15 mouse cellular contexts compared by ENCODE assay signal in the genomic region with DNA sequence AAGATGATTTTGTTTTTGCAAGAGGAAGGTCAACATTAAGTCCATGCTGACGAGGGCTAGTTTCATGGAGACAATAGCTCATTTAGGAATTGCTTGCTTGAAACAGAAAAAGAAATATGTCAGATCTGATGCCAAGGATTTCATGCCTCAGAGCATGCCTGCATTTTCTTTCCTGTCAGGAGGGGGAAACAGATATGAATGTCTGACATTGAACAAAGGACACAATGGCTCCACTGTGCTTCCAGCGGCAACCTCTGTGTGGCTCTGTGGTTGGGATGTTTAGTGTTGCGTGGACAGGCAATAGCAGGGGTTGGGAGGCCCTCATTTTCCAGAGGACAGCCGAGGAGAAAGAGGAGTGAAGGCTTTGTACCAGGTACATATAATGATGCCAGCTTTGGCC.
DNase-seq lines count a peak whose midpoint lies in the region; ATAC-seq lines count a peak whose summit lies in the region.
"Had no signal": no experiment of that assay in that cellular context is flagged by ENCODE, and none has a peak within 500 bp of the region (broad histone marks: within the 10 kb centered on the region; RNA-seq: fewer than 3 reads in every experiment).

No protein-coding gene starts in this region.

- H3K9me3 ChIP-seq in kidney, embryonic 15.5 days (replicated peaks) = no peaks in the 10 kb centered on the region
- no peaks in the 10 kb centered on the region for H3K9me3 ChIP-seq in hindbrain, embryonic 12.5 days (replicated peaks)
- H3K9me3 ChIP-seq: limb, embryonic 13.5 days; lung, embryonic 15.5 days; midbrain, embryonic 12.5 days had no signal

- DNase-seq in embryo, embryonic 11 days = peak; percentile 8
- no peak for DNase-seq in embryo, embryonic 10 days (ENCODE audit: low spot score)
- DNase-seq in kidney, postnatal 14 days = no peak
- peak; percentile 99 for DNase-seq in Muller cell, postnatal 12 days (ENCODE audit: inconsistent ontology term)
- DNase-seq in adipocyte (ENCODE audit: low spot score) = no peak
- DNase-seq: B cell, adult 2 months; kidney, adult 2 months had no signal

- no peaks in the 10 kb centered on the region for H3K4me1 ChIP-seq in kidney, embryonic 15.5 days
- 0 out of 2 replicates have a peak, but pooled peaks cover 5% of the 10 kb centered on the region for H3K4me1 ChIP-seq in hindbrain, embryonic 12.5 days
- H3K4me1 ChIP-seq: limb, embryonic 13.5 days; lung, embryonic 15.5 days; midbrain, embryonic 12.5 days had no signal

- H3K27me3 ChIP-seq in kidney, embryonic 15.5 days = no peaks in the 10 kb centered on the region
- H3K27me3 ChIP-seq in hindbrain, embryonic 12.5 days = no peaks in the 10 kb centered on the region
- H3K27me3 ChIP-seq: embryonic facial prominence, embryonic 13.5 days; limb, embryonic 13.5 days; lung, embryonic 15.5 days; midbrain, embryonic 12.5 days had no signal

- WGBS in kidney, embryonic 15.5 days = 56% methylated on average over 4 of the region's 4 CpGs
- 34% methylated on average over 4 of the region's 4 CpGs for whole genome bisulfite sequencing in hindbrain, embryonic 12.5 days

- H3K36me3 ChIP-seq in kidney, embryonic 15.5 days = no peaks in the 10 kb centered on the region
- no peaks in the 10 kb centered on the region for H3K36me3 ChIP-seq in hindbrain, embryonic 12.5 days
- H3K36me3 ChIP-seq: embryonic facial prominence, embryonic 13.5 days; limb, embryonic 13.5 days; lung, embryonic 15.5 days; midbrain, embryonic 12.5 days had no signal

- no peak for ATAC-seq in kidney, embryonic 15.5 days (replicated peaks; ENCODE audit: low FRiP score)
- ATAC-seq in hindbrain, embryonic 12.5 days (ENCODE audit: low FRiP score) = peak; percentile 68; the same call in 1 of the 2 replicates
- ATAC-seq in CD4-positive, CD25-positive, alpha-beta regulatory T cell, adult 4 months = no peak

- H3K27ac ChIP-seq in kidney, embryonic 15.5 days = 0 out of 2 replicates have a peak overlapping the region, but pooled peaks have one; percentile 39
- peak overlapping the region; percentile 52; the same call in 1 of the 2 replicates for H3K27ac ChIP-seq in hindbrain, embryonic 12.5 days
- H3K27ac ChIP-seq: embryonic facial prominence, embryonic 13.5 days; limb, embryonic 13.5 days; lung, embryonic 15.5 days; midbrain, embryonic 12.5 days had no signal

- no peak overlapping the region for H3K4me3 ChIP-seq in kidney, embryonic 15.5 days (replicated peaks)
- no peak overlapping the region for H3K4me3 ChIP-seq in hindbrain, embryonic 12.5 days
- H3K4me3 ChIP-seq: embryonic facial prominence, embryonic 13.5 days; limb, embryonic 13.5 days; lung, embryonic 15.5 days; midbrain, embryonic 12.5 days had no signal

- no peak overlapping the region for H3K4me2 ChIP-seq in kidney, embryonic 15.5 days
- H3K4me2 ChIP-seq in hindbrain, embryonic 12.5 days (replicated peaks) = no peak overlapping the region
- H3K4me2 ChIP-seq: embryonic facial prominence, embryonic 13.5 days; heart, embryonic 11.5 days; limb, embryonic 13.5 days; lung, embryonic 15.5 days; midbrain, embryonic 12.5 days had no signal

- H3K9ac ChIP-seq in kidney, embryonic 15.5 days = no peak overlapping the region
- no peak overlapping the region for H3K9ac ChIP-seq in hindbrain, embryonic 12.5 days
- H3K9ac ChIP-seq: embryonic facial prominence, embryonic 13.5 days; limb, embryonic 13.5 days; lung, embryonic 15.5 days; midbrain, embryonic 12.5 days had no signal

Comparison
In these comparisons a context has a peak if more than half of its experiments do, and no peak if none do; other contexts are left out.
1. DNase-seq: peak in embryo, embryonic 11 days (single experiment) and Muller cell, postnatal 12 days (single experiment); none in embryo, embryonic 10 days (single experiment), kidney, postnatal 14 days (single experiment) and adipocyte (single experiment).